Mouse (Mus musculus): ENCODE results near the gene Itsn1. TPM values are rescaled to one million over a fixed set of nuclear protein-coding genes. Genes with fewer than 3 reads are reported as not detected.

The Itsn1 gene
- total RNA-seq, 2 experiments from 2014 or later, result 41.0 to 41.2 TPM

GRCm38 (mm10) chr16:91968725-91969124 is 239.6 kb downstream of the Itsn1 start:
- intact Hi-C loops (cut with DNase I), result loop anchor here (5.0 kb wide), 2 partner anchors 49 to 89 kb away; partner anchors contain the start of genes Gm49711, Mrps6 and Slc5a3
- DNase-seq, result no peak

GRCm38 (mm10) chr16:91969516-91970031 is 240.5 kb downstream of the Itsn1 start:
- DNase-seq, result peak; percentile 43 to 45
- intact Hi-C loops (cut with DNase I), result loop anchor here (5.0 kb wide), 2 partner anchors 48 to 88 kb away; partner anchors contain the start of genes Gm49711, Mrps6 and Slc5a3

Small RNA genes lying within 50 kb of the gene (microRNA-seq; reads per million reads assigned to microRNA genes)
- 0 reads per million in 2 experiments for gene Gm27773

Other genes with a start within 250 kb of the Itsn1 start
- gene Ifnar1, start 244.0 kb upstream of the Itsn1 start, total RNA-seq (2021), result 10 to 100 TPM; 46.6 to 58.9 TPM
- 100 to 1,000 TPM; 116 to 132 TPM for gene Ifngr2, start 182.2 kb upstream of the Itsn1 start, total RNA-seq (2021)
- 10 to 100 TPM; 46.9 to 55.3 TPM for gene Tmem50b, start 131.5 kb upstream of the Itsn1 start, total RNA-seq (2021)
- gene Dnajc28, start 110.3 kb upstream of the Itsn1 start, total RNA-seq (2021), result 10 to 100 TPM in 1 of 2 experiments, 1 to 10 TPM in 1; 9.5 to 11.7 TPM
- gene Gart, start 82.3 kb upstream of the Itsn1 start, total RNA-seq (2021), result 10 to 100 TPM; 56.2 to 63.4 TPM
- 100 to 1,000 TPM; 201 to 204 TPM for gene Son, start 81.8 kb upstream of the Itsn1 start, total RNA-seq (2021)
- 1 to 10 TPM; 5.1 to 9.8 TPM for gene Donson, start 40.5 kb upstream of the Itsn1 start, total RNA-seq (2021)
- 10 to 100 TPM; 30.0 to 32.2 TPM for gene Cryzl1, start 306 bp upstream of the Itsn1 start, total RNA-seq (2021)

Data from heart, postnatal 10 days (tissue).